Mouse (Mus musculus) left cerebral cortex, postnatal 25 days (tissue): ENCODE results near the gene Retreg3. TPM values are rescaled to one million over a fixed set of nuclear protein-coding genes. Genes with fewer than 3 reads are reported as not detected.

Source experiments
- DNase-seq, 2 experiments: peaks; one replicate each; pipeline ENCODE4 v3.0.0; 2022; ENCODE audit warnings: low spot score in 2 of 2, mixed read lengths in 1 of 2
- intact Hi-C: fragments of 180-260 bp; cut with DNase I; formaldehyde crosslinking; loops from one replicate; pipeline ENCODE4 v1.15.1; 2025
- total RNA-seq, 2 experiments: library from RNA; stranded (reverse); gene quantifications; 2 replicates each; pipeline ENCODE4 v1.2.3; 2021

Retreg3 gene
- total RNA-seq, 2 experiments from 2014 or later = 56.2 to 56.7 TPM

- DNase-seq = no peak
- intact Hi-C loops = loop anchor here (2.0 kb wide), 1 partner anchor 33 kb away; the partner anchor contains the start of genes Retreg3 and Tubg1
Observed at GRCm38 (mm10) chr11:101085617-101086322, 33.9 kb downstream of the Retreg3 start.

- DNase-seq = no peak
- intact Hi-C loops = no loop called here
Observed at GRCm38 (mm10) chr11:101084811-101085210, 34.9 kb downstream of the Retreg3 start.

- intact Hi-C loops = no loop called here
- no peak for DNase-seq
Observed at GRCm38 (mm10) chr11:101084246-101084645, 35.4 kb downstream of the Retreg3 start.

GRCm38 (mm10) chr11:101083083-101083697 lies 36.5 kb downstream of the Retreg3 start:
- intact Hi-C loops = loop anchor here (2.0 kb wide), 1 partner anchor 94 kb away; no protein-coding TSS in a partner anchor
- DNase-seq = no peak

GRCm38 (mm10) chr11:101082208-101083082 lies 37.2 kb downstream of the Retreg3 start, which contains the start of gene Coasy:
Gene Coasy, plus strand, starts transcription at chr11:101082565.
- intact Hi-C loops = loop anchor here (2.0 kb wide), 1 partner anchor 94 kb away; no protein-coding TSS in a partner anchor
- peak; percentile 91 to 96 for DNase-seq

GRCm38 (mm10) chr11:101081659-101082058 lies 38.0 kb downstream of the Retreg3 start:
- intact Hi-C loops = loop anchor here (2.0 kb wide), 1 partner anchor 95 kb away; no protein-coding TSS in a partner anchor
- DNase-seq = no peak

- intact Hi-C loops = no loop called here
- DNase-seq = no peak
Observed at GRCm38 (mm10) chr11:101080421-101080820, 39.3 kb downstream of the Retreg3 start.

GRCm38 (mm10) chr11:101079746-101080145 lies 39.9 kb downstream of the Retreg3 start:
- intact Hi-C loops = no loop called here
- no peak for DNase-seq

GRCm38 (mm10) chr11:101078121-101078520 lies 41.6 kb downstream of the Retreg3 start, which contains the start of gene Hsd17b1:
Gene Hsd17b1, plus strand, starts transcription at chr11:101078411.
- intact Hi-C loops = no loop called here
- no peak for DNase-seq

GRCm38 (mm10) chr11:101071810-101072428 lies 47.8 kb downstream of the Retreg3 start:
- DNase-seq = no peak
- intact Hi-C loops = no loop called here

GRCm38 (mm10) chr11:101070987-101071386 lies 48.7 kb downstream of the Retreg3 start:
- no peak for DNase-seq
- intact Hi-C loops = no loop called here

- intact Hi-C loops = no loop called here
- DNase-seq = no peak
Observed at GRCm38 (mm10) chr11:101070189-101070527, 49.5 kb downstream of the Retreg3 start.

- DNase-seq = peak; percentile 97
- intact Hi-C loops = no loop called here
Observed at GRCm38 (mm10) chr11:101069391-101070188, 50.1 kb downstream of the Retreg3 start, which contains the start of gene Naglu. Gene Naglu, plus strand, starts transcription at chr11:101070012.

GRCm38 (mm10) chr11:101066549-101067412 lies 52.9 kb downstream of the Retreg3 start:
- intact Hi-C loops = loop anchor here (2.0 kb wide), 1 partner anchor 84 kb away; no protein-coding TSS in a partner anchor
- peak; percentile 82 to 83 for DNase-seq

- intact Hi-C loops = loop anchor here (2.0 kb wide), 1 partner anchor 172 kb away; no protein-coding TSS in a partner anchor
Observed at GRCm38 (mm10) chr11:101065002-101065401, 54.7 kb downstream of the Retreg3 start.

GRCm38 (mm10) chr11:101064462-101064861 lies 55.2 kb downstream of the Retreg3 start:
- no peak for DNase-seq
- intact Hi-C loops = loop anchor here (2.0 kb wide), 1 partner anchor 172 kb away; no protein-coding TSS in a partner anchor

More at GRCm38 (mm10) chr11:101065002-101065401, 54.7 kb downstream of the Retreg3 start:
- no peak for DNase-seq

- DNase-seq = peak in 1 of 2 experiments; percentile 70
- intact Hi-C loops = loop anchor here (2.0 kb wide), 1 partner anchor 171 kb away; no protein-coding TSS in a partner anchor
Observed at GRCm38 (mm10) chr11:101063676-101064327, 55.9 kb downstream of the Retreg3 start.
